Mouse (Mus musculus): ENCODE measurements around the gene Nudt2. TPM values are rescaled to one million over a fixed set of nuclear protein-coding genes. Genes with fewer than 3 reads are reported as not detected.

Nudt2 gene
- total and polyA plus RNA-seq, 2 experiments from 2014 or later, result 37.6 to 42.0 TPM

DNA sequence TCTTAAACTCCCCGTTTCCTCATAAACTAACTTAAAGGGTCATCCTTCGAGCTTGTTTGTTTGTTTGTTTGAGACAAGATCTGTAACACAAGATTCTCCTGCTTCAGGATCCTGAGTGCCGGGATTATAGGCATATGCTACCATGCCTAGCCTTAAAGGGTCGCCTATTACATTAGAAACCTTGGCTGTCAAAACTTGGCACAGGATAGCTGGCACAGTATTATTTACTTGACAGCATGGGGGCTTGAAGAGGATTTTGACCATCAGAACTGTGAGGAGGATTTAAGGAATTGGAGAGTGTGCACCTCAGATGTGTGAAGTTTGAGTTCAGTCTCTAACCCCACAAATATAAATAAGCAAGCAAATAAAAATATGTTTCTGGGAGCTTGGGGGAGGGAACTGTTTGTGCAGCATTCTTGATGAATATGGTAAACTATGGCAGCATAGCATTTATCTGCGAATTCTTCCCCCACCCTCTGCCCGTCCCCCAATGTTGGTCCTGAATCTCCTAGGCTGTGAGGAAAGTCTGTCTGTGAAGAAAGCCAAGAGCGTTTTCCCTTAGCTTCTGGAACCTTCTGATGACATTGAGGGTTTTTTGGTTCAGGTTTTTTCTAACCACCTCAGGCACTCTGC lies 5.2 kb downstream of the Nudt2 start:
- Histone ChIP-seq H3K4me1 (ENCODE audit: control insufficient read depth, insufficient read depth) (no peaks in the 10 kb centered on the region), H3K36me3 (replicated peaks; ENCODE audit: control insufficient read depth, insufficient read depth, low read length) (no peaks in the 10 kb centered on the region), H3K27ac (ENCODE audit: low read depth) (no peak overlapping the region), H3K4me3 (ENCODE audit: low read depth, low read length) (no peak overlapping the region), H3K9ac (replicated peaks; ENCODE audit: low read depth, low read length) (no peak overlapping the region), H3K9me3 (replicated peaks; ENCODE audit: control insufficient read depth, low read length) (no peaks in the 10 kb centered on the region), H3K27me3 (ENCODE audit: control insufficient read depth, insufficient read depth, low read length) (no peaks in the 10 kb centered on the region), H3K4me2 (ENCODE audit: low read depth, low read length) (no peak overlapping the region)
- no peak for TF ChIP-seq CTCF (IDR thresholded peaks at IDR 0.05; ENCODE audit: low read depth)
- ATAC-seq (ENCODE audit: insufficient read depth, low read depth), result no peak
- DNase-seq (ENCODE audit: low spot score), result no peak
- WGBS, result 52% methylated on average over 7 of the region's 7 CpGs

DNA sequence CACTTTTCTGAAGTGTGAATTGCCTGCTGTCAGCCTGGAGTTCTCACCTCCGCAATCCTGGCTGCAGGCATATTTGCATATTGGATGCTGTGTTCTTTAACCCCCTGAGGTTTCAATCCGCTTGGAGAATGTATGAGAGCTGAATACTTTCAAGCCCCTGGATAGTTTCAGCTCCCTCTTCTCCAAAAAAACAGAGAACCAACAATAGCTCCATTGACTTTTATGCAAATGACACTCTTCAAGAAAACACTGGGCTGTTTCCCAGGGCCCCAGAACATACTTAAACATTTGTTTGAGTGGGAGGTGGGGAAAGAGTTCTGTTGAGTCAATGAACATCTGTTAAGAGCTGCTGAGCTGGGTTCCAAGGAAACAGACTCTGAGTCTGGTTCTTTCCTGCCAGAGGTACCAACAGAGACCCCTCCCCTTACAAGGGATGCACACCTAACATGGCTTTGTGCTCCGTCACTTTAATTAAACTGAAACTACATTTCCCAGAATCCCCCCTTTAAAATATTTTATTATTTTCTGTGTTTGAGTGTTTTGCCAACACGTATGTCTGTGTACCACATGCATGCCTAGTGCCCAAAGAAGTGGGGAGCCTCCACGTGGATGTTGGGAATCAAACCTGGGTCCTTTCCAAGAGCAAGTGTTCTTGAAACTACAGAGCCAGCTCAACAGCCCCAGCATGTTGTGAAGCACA lies 5.9 kb downstream of the Nudt2 start:
- Histone ChIP-seq H3K27me3 (ENCODE audit: control insufficient read depth, insufficient read depth, low read length) (no peaks in the 10 kb centered on the region), H3K9ac (replicated peaks; ENCODE audit: low read depth, low read length) (no peak overlapping the region), H3K4me3 (ENCODE audit: low read depth, low read length) (no peak overlapping the region), H3K4me1 (ENCODE audit: control insufficient read depth, insufficient read depth) (no peaks in the 10 kb centered on the region), H3K36me3 (replicated peaks; ENCODE audit: control insufficient read depth, insufficient read depth, low read length) (no peaks in the 10 kb centered on the region), H3K27ac (ENCODE audit: low read depth) (no peak overlapping the region), H3K4me2 (ENCODE audit: low read depth, low read length) (no peak overlapping the region), H3K9me3 (replicated peaks; ENCODE audit: control insufficient read depth, low read length) (no peaks in the 10 kb centered on the region)
- DNase-seq (ENCODE audit: low spot score) (peak; percentile 33), ATAC-seq (ENCODE audit: insufficient read depth, low read depth) (no peak)
- WGBS, result 53% methylated on average over 5 of the region's 5 CpGs
- TF ChIP-seq CTCF (IDR thresholded peaks at IDR 0.05; ENCODE audit: low read depth) (no peak), EP300 (IDR thresholded peaks at IDR 0.05; ENCODE audit: low read depth) (no peak)

DNA sequence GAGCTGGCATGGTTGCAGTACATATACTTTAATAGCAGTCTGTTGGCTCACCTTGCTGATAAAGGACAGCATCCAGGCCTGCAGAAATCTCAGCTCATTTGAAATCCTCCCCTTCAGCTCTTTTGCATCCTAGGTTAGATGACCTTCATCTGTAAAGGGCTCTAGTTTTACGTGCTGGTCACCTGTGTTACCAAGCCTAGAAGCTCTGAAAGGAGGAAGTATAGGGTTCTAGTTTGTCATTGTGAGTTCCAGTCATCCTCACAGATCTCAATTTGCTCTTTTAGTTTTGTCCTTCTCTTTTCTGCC lies 6.4 kb downstream of the Nudt2 start:
- DNase-seq (ENCODE audit: low spot score), result no peak
- Histone ChIP-seq H3K36me3 (replicated peaks; ENCODE audit: control insufficient read depth, insufficient read depth, low read length) (no peaks in the 10 kb centered on the region), H3K4me3 (ENCODE audit: low read depth, low read length) (no peak overlapping the region), H3K4me2 (ENCODE audit: low read depth, low read length) (no peak overlapping the region), H3K27me3 (ENCODE audit: control insufficient read depth, insufficient read depth, low read length) (no peaks in the 10 kb centered on the region), H3K27ac (ENCODE audit: low read depth) (no peak overlapping the region), H3K4me1 (ENCODE audit: control insufficient read depth, insufficient read depth) (no peaks in the 10 kb centered on the region), H3K9me3 (replicated peaks; ENCODE audit: control insufficient read depth, low read length) (no peaks in the 10 kb centered on the region), H3K9ac (replicated peaks; ENCODE audit: low read depth, low read length) (no peak overlapping the region)
- 80% methylated on average over 1 of the region's 1 CpGs for WGBS
- TF ChIP-seq CTCF (IDR thresholded peaks at IDR 0.05; ENCODE audit: low read depth) (no peak), EP300 (IDR thresholded peaks at IDR 0.05; ENCODE audit: low read depth) (no peak)
- no peak for ATAC-seq (ENCODE audit: insufficient read depth, low read depth)

DNA sequence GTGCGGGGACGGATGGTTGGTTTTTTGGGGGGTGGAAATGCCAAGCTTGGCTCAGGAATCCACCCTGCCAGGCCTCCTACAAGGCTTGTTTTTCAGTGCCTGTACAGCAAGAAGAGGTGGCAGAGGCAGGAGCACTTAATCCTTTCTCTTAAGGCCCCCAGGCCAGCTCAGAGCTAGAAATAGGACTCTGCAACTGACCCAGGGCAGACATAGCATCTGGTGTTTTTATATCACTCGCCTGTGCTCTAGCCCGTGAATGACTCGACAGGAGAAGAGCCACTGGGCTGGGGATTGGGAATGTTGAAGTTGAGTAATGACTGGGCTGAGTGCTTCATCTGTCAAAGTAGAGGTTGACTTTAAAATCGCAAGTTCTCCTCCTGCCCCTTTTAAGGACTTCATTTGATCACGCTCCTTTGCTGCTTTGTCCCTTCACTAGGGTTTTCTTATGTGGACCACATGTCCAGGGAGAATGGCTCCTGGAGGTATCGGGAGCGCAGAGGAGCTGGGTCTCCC lies 12.8 kb downstream of the Nudt2 start:
- Histone ChIP-seq H3K36me3 (replicated peaks; ENCODE audit: control insufficient read depth, insufficient read depth, low read length) (peaks cover 5% of the 10 kb centered on the region), H3K4me2 (ENCODE audit: low read depth, low read length) (no peak overlapping the region), H3K27me3 (ENCODE audit: control insufficient read depth, insufficient read depth, low read length) (no peaks in the 10 kb centered on the region), H3K4me1 (ENCODE audit: control insufficient read depth, insufficient read depth) (peaks cover 4% of the 10 kb centered on the region; the same call in 1 of the 2 replicates), H3K9ac (replicated peaks; ENCODE audit: low read depth, low read length) (no peak overlapping the region), H3K9me3 (replicated peaks; ENCODE audit: control insufficient read depth, low read length) (no peaks in the 10 kb centered on the region), H3K4me3 (ENCODE audit: low read depth, low read length) (no peak overlapping the region), H3K27ac (ENCODE audit: low read depth) (no peak overlapping the region)
- ATAC-seq (ENCODE audit: insufficient read depth, low read depth), result no peak
- 80% methylated on average over 9 of the region's 9 CpGs for WGBS
- no peak for DNase-seq (ENCODE audit: low spot score)
- TF ChIP-seq EP300 (IDR thresholded peaks at IDR 0.05; ENCODE audit: low read depth), result no peak
- no peak for TF ChIP-seq CTCF (IDR thresholded peaks at IDR 0.05; ENCODE audit: low read depth)

DNA sequence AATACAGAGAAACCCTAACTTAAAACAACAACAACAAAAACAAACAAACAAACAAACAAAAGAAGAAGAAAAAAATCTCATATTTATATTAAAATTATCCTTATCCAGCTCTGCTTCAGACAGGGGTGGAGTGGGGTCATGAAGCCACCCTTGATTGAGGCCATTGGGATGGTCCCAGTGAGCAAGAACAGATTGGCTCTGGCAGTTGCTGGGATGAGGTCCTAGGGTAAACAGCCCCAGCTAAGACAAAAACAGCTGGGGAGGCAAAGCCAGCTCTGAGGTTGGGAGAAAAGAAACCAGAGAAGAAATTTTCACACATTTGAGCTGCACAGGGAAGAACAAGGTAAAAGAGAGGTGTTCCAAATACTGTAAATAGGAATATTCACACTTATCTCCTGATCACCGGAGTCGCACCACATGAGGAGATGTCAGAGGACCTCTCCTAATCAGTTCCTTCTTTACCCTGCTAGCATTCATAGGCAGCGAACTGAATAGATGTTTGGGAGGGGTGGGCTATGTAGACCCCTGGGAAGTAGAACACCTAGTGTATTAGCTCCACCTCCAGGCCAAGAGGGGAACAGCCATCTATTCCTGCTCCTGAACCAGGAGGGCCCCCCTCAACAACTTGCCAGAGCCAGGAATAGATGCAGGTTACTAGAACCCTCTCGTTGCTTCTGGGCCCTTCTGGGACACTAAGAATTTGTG lies 14.0 kb downstream of the Nudt2 start:
- Histone ChIP-seq H3K9ac (replicated peaks; ENCODE audit: low read depth, low read length) (no peak overlapping the region), H3K27me3 (ENCODE audit: control insufficient read depth, insufficient read depth, low read length) (no peaks in the 10 kb centered on the region), H3K36me3 (replicated peaks; ENCODE audit: control insufficient read depth, insufficient read depth, low read length) (peaks cover 5% of the 10 kb centered on the region), H3K9me3 (replicated peaks; ENCODE audit: control insufficient read depth, low read length) (no peaks in the 10 kb centered on the region), H3K4me3 (ENCODE audit: low read depth, low read length) (no peak overlapping the region), H3K4me2 (ENCODE audit: low read depth, low read length) (no peak overlapping the region), H3K4me1 (ENCODE audit: control insufficient read depth, insufficient read depth) (peaks cover 4% of the 10 kb centered on the region; the same call in 1 of the 2 replicates), H3K27ac (ENCODE audit: low read depth) (no peak overlapping the region)
- TF ChIP-seq EP300 (IDR thresholded peaks at IDR 0.05; ENCODE audit: low read depth) (no peak), CTCF (IDR thresholded peaks at IDR 0.05; ENCODE audit: low read depth) (no peak)
- ATAC-seq (ENCODE audit: insufficient read depth, low read depth) (no peak), DNase-seq (ENCODE audit: low spot score) (no peak)
- 60% methylated on average over 4 of the region's 4 CpGs for WGBS
